Comparison of ENCODE assay signal across 10 mouse cellular contexts in genomic region chr5:27708209-27708608, GRCm38 (mm10).
DNase-seq lines count a peak whose midpoint lies in the region; ATAC-seq and TF ChIP-seq lines count a peak whose summit lies in the region.
"Had no signal": no experiment of that assay in that cellular context is flagged by ENCODE, and none has a peak within 500 bp of the region (broad histone marks: within the 10 kb centered on the region; RNA-seq: fewer than 3 reads in every experiment).

No protein-coding gene starts in this region.

- TF ChIP-seq CTCF in left cerebral cortex, adult 2 months (IDR thresholded peaks at IDR 0.05): no peak

- intact Hi-C loops in left cerebral cortex, adult 2 months (cut with DNase I): no loop called here
- intact Hi-C loops in gastrocnemius, postnatal 14 days (cut with DNase I; ENCODE audit: low total_unique reads): no loop called here

- no peak overlapping the region for H3K9ac ChIP-seq in kidney, embryonic 15.5 days
- H3K9ac ChIP-seq in hindbrain, embryonic 12.5 days: no peak overlapping the region
- H3K9ac ChIP-seq: limb, embryonic 12.5 days had no signal

- 0 out of 2 replicates have a peak overlapping the region, but pooled peaks have one; percentile 5 for H3K4me2 ChIP-seq in kidney, embryonic 15.5 days
- no peak overlapping the region for H3K4me2 ChIP-seq in hindbrain, embryonic 12.5 days (replicated peaks)
- H3K4me2 ChIP-seq: limb, embryonic 12.5 days had no signal

- 19% methylated on average over 6 of the region's 6 CpGs for WGBS in kidney, embryonic 15.5 days
- 33% methylated on average over 6 of the region's 6 CpGs for WGBS in hindbrain, embryonic 12.5 days

- H3K4me1 ChIP-seq in kidney, embryonic 15.5 days: peaks cover 37% of the 10 kb centered on the region
- H3K4me1 ChIP-seq in hindbrain, embryonic 12.5 days: peaks cover 23% of the 10 kb centered on the region

- DNase-seq in kidney, adult 9 months: no peak
- peak; percentile 47 for DNase-seq in embryo, embryonic 11 days
- peak; percentile 32 to 69 for DNase-seq in lung, postnatal 4 days
- DNase-seq in layer of hippocampus, adult 9-10 months (ENCODE audit: low spot score): no peak
- DNase-seq in left cerebral cortex, adult 2 months (ENCODE audit: extremely low spot score in 1 of 2, low spot score in 2 of 2): no peak
- DNase-seq in gastrocnemius, postnatal 14 days: no peak

- H3K4me3 ChIP-seq in kidney, embryonic 15.5 days (replicated peaks): no peak overlapping the region
- H3K4me3 ChIP-seq in hindbrain, embryonic 12.5 days: no peak overlapping the region
- no peak overlapping the region for H3K4me3 ChIP-seq in left cerebral cortex, adult 2 months
- H3K4me3 ChIP-seq: limb, embryonic 12.5 days had no signal

- ATAC-seq in kidney, embryonic 15.5 days (replicated peaks; ENCODE audit: low FRiP score): peak; percentile 55; the same call in 1 of the 2 replicates
- no peak for ATAC-seq in hindbrain, embryonic 12.5 days (ENCODE audit: low FRiP score)
- ATAC-seq: Patski had no signal

- no peaks in the 10 kb centered on the region for H3K9me3 ChIP-seq in kidney, embryonic 15.5 days (replicated peaks)
- no peaks in the 10 kb centered on the region for H3K9me3 ChIP-seq in hindbrain, embryonic 12.5 days (replicated peaks)
- H3K9me3 ChIP-seq: limb, embryonic 12.5 days had no signal

- no peaks in the 10 kb centered on the region for H3K36me3 ChIP-seq in kidney, embryonic 15.5 days
- no peaks in the 10 kb centered on the region for H3K36me3 ChIP-seq in hindbrain, embryonic 12.5 days
- H3K36me3 ChIP-seq: limb, embryonic 12.5 days had no signal

- H3K27ac ChIP-seq in kidney, embryonic 15.5 days: peak overlapping the region; percentile 16; the same call in 1 of the 2 replicates
- peak overlapping the region; percentile 17; the same call in 1 of the 2 replicates for H3K27ac ChIP-seq in hindbrain, embryonic 12.5 days
- no peak overlapping the region for H3K27ac ChIP-seq in left cerebral cortex, adult 2 months
- H3K27ac ChIP-seq: limb, embryonic 12.5 days had no signal

- no peaks in the 10 kb centered on the region for H3K27me3 ChIP-seq in kidney, embryonic 15.5 days
- no peaks in the 10 kb centered on the region for H3K27me3 ChIP-seq in hindbrain, embryonic 12.5 days
- H3K27me3 ChIP-seq: limb, embryonic 12.5 days; Patski had no signal

Comparison
In these comparisons a context has a peak if more than half of its experiments do, and no peak if none do; other contexts are left out.
1. DNase-seq: peak in embryo, embryonic 11 days (single experiment) and lung, postnatal 4 days (2 of 2); none in kidney, adult 9 months (single experiment), layer of hippocampus, adult 9-10 months (single experiment), left cerebral cortex, adult 2 months (0 of 2) and gastrocnemius, postnatal 14 days (single experiment).